Mouse (Mus musculus) ES-E14 (cell line): ENCODE results near the gene Rrm1.

ENCODE experiments used
- CHD2 ChIP-seq: IDR thresholded peaks from 2 replicates; pipeline ENCODE4 v1.6.1; 2014; ENCODE audit warnings: mild to moderate bottlenecking, low read depth, low read length, inconsistent platforms
- HCFC1 ChIP-seq: IDR thresholded peaks from 2 replicates; pipeline ENCODE4 v1.6.1; 2012; ENCODE audit warnings: low read length, inconsistent platforms, borderline replicate concordance; ENCODE audit not compliant: insufficient read depth
- MAFK ChIP-seq: IDR thresholded peaks from 2 replicates; pipeline ENCODE4 v1.6.1; 2014; ENCODE audit warnings: mild to moderate bottlenecking, low read depth, low read length, inconsistent platforms; ENCODE audit not compliant: insufficient read depth
- ZC3H11A ChIP-seq: IDR thresholded peaks from 2 replicates; pipeline ENCODE4 v1.6.1; 2012; ENCODE audit warnings: low read depth, mild to moderate bottlenecking, inconsistent platforms, low read length, borderline replicate concordance
- ZNF384 ChIP-seq: IDR thresholded peaks from 2 replicates; pipeline ENCODE4 v1.6.1; 2012; ENCODE audit warnings: low read depth, low read length, inconsistent platforms

GRCm38 (mm10) chr7:102501986-102502385 lies 60.5 kb downstream of the Rrm1 start:
- TF ChIP-seq CHD2, result no peak
- no peak for TF ChIP-seq MAFK
- TF ChIP-seq ZC3H11A, result no peak
- no peak for TF ChIP-seq ZNF384
- TF ChIP-seq HCFC1, result no peak
